Mouse (Mus musculus) forebrain, postnatal 0 days (tissue): ENCODE data around the gene Myom1. TPM values are rescaled to one million over a fixed set of nuclear protein-coding genes. Genes with fewer than 3 reads are reported as not detected.
A peak's percentile ranks its signal among the peaks of the same experiment; 100 is the strongest.

Experiments used
- ATAC-seq: fragments of 200-750 bp; cut with Nextera tagmentation; 2 replicates; pipeline ENCODE4 v1.8.0; 2017; ENCODE audit warnings: mild to moderate bottlenecking, moderate library complexity
- DNase-seq: peaks from one replicate; pipeline ENCODE4 v3.0.0-alpha.2; 2015
- H3K27ac ChIP-seq: fragments of 300-500 bp; sonication (generic); 2 replicates; pipeline ENCODE4 v1.5.1; 2014; ENCODE audit warnings: low read depth, mild to moderate bottlenecking, antibody characterized with exemption, low read length, moderate library complexity, mixed read lengths
- H3K27me3 ChIP-seq: fragments of 300-500 bp; sonication (generic); 2 replicates; pipeline ENCODE4 v1.6.1; 2014; ENCODE audit warnings: mild to moderate bottlenecking, low read length, mixed read lengths; ENCODE audit not compliant: insufficient read depth
- H3K36me3 ChIP-seq: fragments of 300-500 bp; sonication (generic); 2 replicates; pipeline ENCODE4 v1.6.1; 2014; ENCODE audit warnings: mild to moderate bottlenecking, moderate library complexity; ENCODE audit not compliant: insufficient read depth
- H3K4me1 ChIP-seq: fragments of 300-500 bp; sonication (generic); 2 replicates; pipeline ENCODE4 v1.6.1; 2014; ENCODE audit warnings: antibody characterized with exemption; ENCODE audit not compliant: insufficient read depth
- H3K4me2 ChIP-seq: fragments of 300-500 bp; sonication (generic); 2 replicates; pipeline ENCODE4 v1.6.1; 2014; ENCODE audit warnings: low read depth, mild to moderate bottlenecking, moderate library complexity
- H3K4me3 ChIP-seq: fragments of 300-500 bp; sonication (generic); 2 replicates; pipeline ENCODE4 v1.5.1; 2014; ENCODE audit warnings: low read depth, low read length, mixed read lengths
- H3K9ac ChIP-seq: fragments of 300-500 bp; sonication (generic); 2 replicates; pipeline ENCODE4 v1.6.1; 2014; ENCODE audit warnings: mild to moderate bottlenecking
- H3K9me3 ChIP-seq: fragments of 300-500 bp; sonication (generic); 2 replicates; pipeline ENCODE4 v1.6.1; 2016; ENCODE audit warnings: low read length
- CTCF ChIP-seq: sonication (generic); IDR thresholded peaks from 2 replicates; pipeline ENCODE4 v1.5.1; 2016; ENCODE audit warnings: antibody characterized with exemption, control low read depth, low read depth
- WGBS: fragments of 180-500 bp; shearing (Covaris S2); extraction: QIAGEN DNeasy Blood & Tissue Kit; methylation state at CpG from one replicate; pipeline ENCODE4 v1.1.7; 2014; 5-methylcytosine and 5-hydroxymethylcytosine counted together
- polyA plus RNA-seq: library from polyadenylated mRNA; unstranded; fragments of >200 nt; fragmentation: Nextera tagmentation; extraction: Ambion mirVana; gene quantifications from 2 replicates; pipeline ENCODE4 v1.2.1, GENCODE M21; 2015
- total RNA-seq: library from RNA; depleted of rRNA; stranded (reverse); fragments of >200 nt; gene quantifications from 2 replicates; pipeline ENCODE4 v1.2.3, GENCODE M21; 2014

Gene Myom1
- total and polyA plus RNA-seq, 2 experiments from 2014 or later = 1.2 to 2.0 TPM

DNA sequence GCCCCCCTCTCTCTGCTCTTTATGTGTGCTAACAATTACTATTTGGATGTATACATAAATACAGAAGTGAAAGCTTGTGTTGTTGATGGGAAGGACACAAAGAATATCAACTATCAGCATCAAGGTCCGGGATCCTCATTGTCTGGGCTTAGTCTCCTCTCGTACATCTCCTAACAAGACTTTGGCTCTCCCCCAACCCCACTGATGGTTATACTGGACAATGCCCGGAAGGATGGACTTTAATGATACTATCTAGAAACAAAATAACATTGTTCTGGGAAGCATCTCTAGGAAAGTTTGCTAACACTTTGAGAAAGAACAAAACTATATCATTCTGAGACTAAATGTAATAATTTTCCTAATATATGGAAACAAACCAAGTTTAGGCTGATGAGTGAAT, 96.2 kb downstream of the Myom1 start:
- no peak for ATAC-seq
- H3K4me3 ChIP-seq = no peak overlapping the region
- H3K27ac ChIP-seq = no peak overlapping the region
- 73% methylated on average over 3 of the region's 3 CpGs for WGBS
- no peak overlapping the region for H3K4me2 ChIP-seq
- H3K9me3 ChIP-seq = no peaks in the 10 kb centered on the region
- H3K9ac ChIP-seq = no peak overlapping the region
- no peak for DNase-seq
- no peaks in the 10 kb centered on the region for H3K27me3 ChIP-seq
- peaks cover 6% of the 10 kb centered on the region; the same call in 1 of the 2 replicates for H3K4me1 ChIP-seq
- TF ChIP-seq CTCF = no peak
- H3K36me3 ChIP-seq = no peaks in the 10 kb centered on the region

DNA sequence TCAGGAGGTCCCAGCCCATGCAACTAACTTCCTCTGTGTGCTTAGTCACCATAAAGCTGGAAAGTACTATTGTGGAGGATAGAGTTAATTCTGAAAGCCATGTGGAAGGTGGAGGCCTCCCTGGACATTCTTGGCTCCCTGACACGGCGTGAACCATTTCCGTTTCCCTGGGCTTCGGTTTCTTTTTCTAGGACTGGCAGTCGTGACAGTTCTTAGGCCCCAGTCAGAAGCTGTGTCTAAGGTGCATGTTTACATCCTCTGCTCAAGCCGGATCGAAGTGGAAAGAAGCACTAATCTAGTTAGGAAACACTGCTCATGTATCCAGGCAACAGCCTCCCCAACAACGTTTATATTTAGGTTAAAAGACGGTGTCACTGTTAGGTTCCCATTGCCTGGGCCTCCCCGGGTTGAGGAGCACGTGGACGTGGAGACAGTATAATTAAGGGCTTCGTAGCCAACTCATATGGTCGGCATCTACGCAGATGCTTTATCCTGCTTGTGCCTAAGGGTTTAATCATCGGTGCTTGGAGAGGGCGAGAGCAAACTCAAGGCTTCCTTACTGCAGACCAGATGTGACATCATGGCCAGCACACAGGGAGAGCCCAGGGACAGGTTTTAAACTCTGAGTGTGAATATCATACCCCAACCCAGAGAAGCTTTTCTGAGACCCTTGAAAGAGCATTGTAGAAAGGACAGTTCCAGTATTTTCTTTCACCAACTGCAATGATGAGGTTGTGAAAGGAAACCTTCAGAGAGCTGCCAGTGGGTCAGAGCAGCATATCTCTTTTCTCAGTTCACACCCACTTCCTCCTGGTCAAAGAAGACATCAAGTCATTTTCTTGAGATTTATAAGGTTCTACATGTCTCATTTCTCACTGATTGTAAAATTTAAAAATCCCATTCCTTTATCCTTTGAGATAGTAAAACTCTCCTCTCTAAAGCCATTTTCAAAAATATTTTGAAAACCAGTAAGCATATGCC, 100.4 kb downstream of the Myom1 start:
- no peak for DNase-seq
- H3K27me3 ChIP-seq = no peaks in the 10 kb centered on the region

DNA sequence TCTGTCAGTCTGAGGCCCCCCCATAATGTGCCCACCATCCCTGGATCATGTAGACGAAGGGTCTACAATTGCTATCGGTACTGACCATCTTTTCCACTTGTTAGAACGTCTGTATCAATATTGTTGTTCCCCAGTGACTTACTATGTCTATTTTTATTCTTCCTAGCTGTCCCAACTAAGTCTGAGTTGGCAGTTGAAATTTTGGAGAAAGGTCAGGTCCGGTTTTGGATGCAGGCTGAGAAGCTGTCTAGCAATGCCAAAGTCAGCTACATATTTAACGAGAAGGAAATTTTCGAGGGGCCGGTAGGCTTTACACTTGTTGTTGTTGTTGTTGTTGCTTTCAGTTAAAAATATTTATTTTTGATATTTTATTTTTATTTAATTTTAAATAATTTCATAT, 102.9 kb downstream of the Myom1 start:
- WGBS = 93% methylated on average over 7 of the region's 7 CpGs
- H3K36me3 ChIP-seq = no peaks in the 10 kb centered on the region
- ATAC-seq = no peak

More for the DNA sequence above, 100.4 kb downstream of the Myom1 start:
- Histone ChIP-seq H3K27ac (peak overlapping the region; percentile 36; the same call in 1 of the 2 replicates), H3K36me3 (no peaks in the 10 kb centered on the region), H3K4me2 (no peak overlapping the region), H3K4me3 (no peak overlapping the region), H3K9me3 (no peaks in the 10 kb centered on the region), H3K4me1 (peaks cover 6% of the 10 kb centered on the region; the same call in 1 of the 2 replicates), H3K9ac (no peak overlapping the region)
- TF ChIP-seq CTCF = no peak
- 52% methylated on average over 17 of the region's 17 CpGs for WGBS
- ATAC-seq = peak; percentile 34

DNA sequence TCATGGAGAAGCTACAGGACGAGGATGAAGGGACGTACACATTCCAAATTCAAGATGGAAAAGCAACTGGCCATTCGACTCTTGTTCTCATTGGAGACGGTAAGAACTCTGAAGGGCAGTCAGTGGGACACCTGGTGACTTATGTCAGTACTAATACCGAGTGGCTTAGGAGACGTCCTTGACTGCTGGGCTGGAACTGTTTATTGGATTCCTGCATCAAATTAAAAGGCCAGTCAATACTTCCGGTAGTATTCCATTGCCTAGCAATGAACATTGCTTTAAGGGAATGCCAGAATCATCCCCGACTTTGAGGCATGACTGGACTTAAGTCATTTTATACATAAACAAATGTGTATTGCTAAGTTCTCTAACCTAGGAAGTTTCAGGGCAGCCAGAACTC, 103.8 kb downstream of the Myom1 start:
- TF ChIP-seq CTCF = no peak
- WGBS = 86% methylated on average over 8 of the region's 8 CpGs
- H3K4me2 ChIP-seq = no peak overlapping the region
- ATAC-seq (no peak), DNase-seq (no peak)
- no peak overlapping the region for H3K4me3 ChIP-seq
- H3K27ac ChIP-seq = no peak overlapping the region
- no peaks in the 10 kb centered on the region for H3K9me3 ChIP-seq
- no peak overlapping the region for H3K9ac ChIP-seq
- H3K27me3 ChIP-seq = no peaks in the 10 kb centered on the region
- H3K4me1 ChIP-seq = peaks cover 6% of the 10 kb centered on the region; the same call in 1 of the 2 replicates
- no peaks in the 10 kb centered on the region for H3K36me3 ChIP-seq

More for the DNA sequence above, 102.9 kb downstream of the Myom1 start:
- peaks cover 6% of the 10 kb centered on the region; the same call in 1 of the 2 replicates for H3K4me1 ChIP-seq
- TF ChIP-seq CTCF = no peak
- no peak overlapping the region for H3K4me2 ChIP-seq
- no peak overlapping the region for H3K9ac ChIP-seq
- H3K4me3 ChIP-seq = no peak overlapping the region
- no peaks in the 10 kb centered on the region for H3K27me3 ChIP-seq
- no peak overlapping the region for H3K27ac ChIP-seq
- no peaks in the 10 kb centered on the region for H3K9me3 ChIP-seq
- no peak for DNase-seq

DNA sequence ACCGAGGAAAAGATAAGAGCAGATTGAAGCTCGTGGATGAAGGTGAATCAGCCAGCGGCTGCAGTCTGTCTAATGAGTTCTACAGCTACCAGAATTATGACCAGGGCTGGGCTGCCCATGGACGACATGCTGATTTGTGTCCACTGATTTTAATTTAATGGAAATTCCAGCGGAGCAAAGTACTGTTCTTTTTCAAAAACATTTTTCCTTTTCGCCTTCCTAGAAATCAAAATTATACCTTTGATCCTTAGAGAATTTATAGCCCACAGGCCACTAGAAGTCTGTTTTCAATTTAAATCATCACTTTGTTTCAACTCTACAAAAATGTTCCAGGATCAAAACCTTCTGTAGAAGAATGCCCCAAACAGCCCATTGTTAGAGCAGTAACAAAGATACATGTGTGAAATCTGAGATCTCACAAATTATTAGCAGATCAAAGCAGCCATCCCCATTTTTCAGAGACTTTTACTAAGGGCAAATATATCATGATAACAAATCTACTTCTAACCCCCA, 108.4 kb downstream of the Myom1 start:
- DNase-seq (no peak), ATAC-seq (no peak)
- no peaks in the 10 kb centered on the region for H3K27me3 ChIP-seq
- no peaks in the 10 kb centered on the region for H3K9me3 ChIP-seq
- H3K9ac ChIP-seq = no peak overlapping the region
- no peaks in the 10 kb centered on the region for H3K36me3 ChIP-seq
- H3K27ac ChIP-seq = no peak overlapping the region
- no peak overlapping the region for H3K4me3 ChIP-seq
- WGBS = 86% methylated on average over 6 of the region's 6 CpGs
- H3K4me1 ChIP-seq = no peaks in the 10 kb centered on the region
- TF ChIP-seq CTCF = no peak
- no peak overlapping the region for H3K4me2 ChIP-seq

DNA sequence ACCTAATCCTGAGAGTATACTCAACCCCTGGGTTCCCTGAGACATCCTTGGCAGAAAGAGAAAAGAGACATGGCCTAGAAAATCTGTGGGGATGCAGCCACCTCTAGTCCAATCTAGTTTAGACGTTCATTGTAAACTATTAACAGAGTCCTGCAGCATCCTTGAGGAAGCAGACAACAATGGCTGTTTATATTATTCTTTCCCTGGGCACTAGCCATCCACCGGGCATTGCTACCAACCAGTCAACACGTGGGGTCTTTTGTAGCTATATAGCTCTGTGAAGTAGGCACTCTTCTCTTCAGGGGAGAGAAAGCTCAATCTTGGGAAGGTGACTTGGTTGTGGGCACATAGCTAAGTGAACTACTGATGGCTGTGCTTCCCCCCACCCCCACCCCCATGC, 110.3 kb downstream of the Myom1 start:
- no peak overlapping the region for H3K4me2 ChIP-seq
- H3K9ac ChIP-seq = no peak overlapping the region
- no peaks in the 10 kb centered on the region for H3K27me3 ChIP-seq
- WGBS = 83% methylated on average over 3 of the region's 3 CpGs
- no peaks in the 10 kb centered on the region for H3K4me1 ChIP-seq
- TF ChIP-seq CTCF = no peak
- H3K27ac ChIP-seq = no peak overlapping the region
- no peak for ATAC-seq
- no peak for DNase-seq
- no peaks in the 10 kb centered on the region for H3K9me3 ChIP-seq
- H3K36me3 ChIP-seq = no peaks in the 10 kb centered on the region
- H3K4me3 ChIP-seq = no peak overlapping the region

DNA sequence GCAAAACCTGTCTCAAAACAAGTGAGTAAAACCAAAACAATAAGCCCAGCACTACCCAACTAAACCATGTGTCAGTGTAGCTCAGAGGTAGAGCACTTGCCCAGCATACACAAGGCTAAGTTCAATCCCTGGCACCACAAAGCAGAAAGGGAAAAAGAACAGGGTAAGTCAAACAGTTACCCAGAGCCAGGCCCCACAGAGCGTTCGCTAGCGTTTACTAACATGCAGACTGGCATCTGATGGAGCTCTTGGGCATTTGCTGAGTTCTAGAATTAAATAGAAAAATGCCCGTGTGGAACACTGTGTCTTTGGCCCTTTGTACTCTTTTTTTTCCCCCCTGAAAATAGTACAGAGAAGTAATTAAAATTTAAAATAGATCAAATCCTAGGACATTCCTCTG, 111.8 kb downstream of the Myom1 start:
- Histone ChIP-seq H3K4me1 (no peaks in the 10 kb centered on the region), H3K9ac (no peak overlapping the region), H3K9me3 (no peaks in the 10 kb centered on the region), H3K27me3 (no peaks in the 10 kb centered on the region), H3K36me3 (no peaks in the 10 kb centered on the region), H3K27ac (no peak overlapping the region), H3K4me2 (no peak overlapping the region), H3K4me3 (no peak overlapping the region)
- 66% methylated on average over 4 of the region's 4 CpGs for WGBS
- DNase-seq (no peak), ATAC-seq (no peak)
- no peak for TF ChIP-seq CTCF
